Mouse (Mus musculus) lung, adult 10 weeks (tissue): ENCODE measurements around the gene Rffl. TPM values are rescaled to one million over a fixed set of nuclear protein-coding genes. Genes with fewer than 3 reads are reported as not detected.

Source experiments
- polyA plus RNA-seq: library from polyadenylated mRNA; stranded (reverse); fragments of 350-450 nt; fragmentation: Illumina TruSeq; extraction: RNeasy Lipid Tissue Mini Kit (QIAGEN cat#74804); gene quantifications from one replicate; pipeline ENCODE4 v1.2.3, GENCODE M21; 2014; ENCODE audit warnings: low read depth, low replicate concordance; ENCODE audit not compliant: insufficient read depth

Rffl gene
- 5.7 TPM for polyA plus RNA-seq

DNA sequence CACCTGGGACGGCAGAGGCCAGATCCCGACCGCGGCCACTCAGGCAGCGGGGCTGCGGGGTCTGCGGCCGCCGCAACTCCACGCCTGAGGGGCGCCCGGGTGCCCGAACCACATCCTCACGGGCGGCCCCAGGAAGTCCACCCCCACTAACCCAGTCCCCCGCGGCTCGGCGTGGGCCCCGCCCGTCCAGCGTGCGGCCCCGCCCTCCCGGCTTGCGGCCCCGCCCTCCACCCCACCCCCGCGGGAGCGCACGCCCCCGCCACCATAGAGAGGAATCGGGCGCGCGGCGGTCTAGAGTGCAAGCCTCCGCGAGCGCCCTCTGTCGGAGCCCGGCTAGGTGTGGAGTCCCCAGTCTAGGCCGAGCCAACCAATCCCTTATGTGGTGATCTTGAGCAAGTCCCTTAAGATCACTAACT, at the start of gene Rffl:
Gene Rffl (minus strand): TSS at position 180 of the 416 bp plus-strand sequence.

GRCm38 (mm10) chr11:82910250-82910649, 39.2 kb upstream of the Rffl start, which contains the start of gene Unc45b:
Unc45b (plus strand) TSS chr11:82910550.

DNA sequence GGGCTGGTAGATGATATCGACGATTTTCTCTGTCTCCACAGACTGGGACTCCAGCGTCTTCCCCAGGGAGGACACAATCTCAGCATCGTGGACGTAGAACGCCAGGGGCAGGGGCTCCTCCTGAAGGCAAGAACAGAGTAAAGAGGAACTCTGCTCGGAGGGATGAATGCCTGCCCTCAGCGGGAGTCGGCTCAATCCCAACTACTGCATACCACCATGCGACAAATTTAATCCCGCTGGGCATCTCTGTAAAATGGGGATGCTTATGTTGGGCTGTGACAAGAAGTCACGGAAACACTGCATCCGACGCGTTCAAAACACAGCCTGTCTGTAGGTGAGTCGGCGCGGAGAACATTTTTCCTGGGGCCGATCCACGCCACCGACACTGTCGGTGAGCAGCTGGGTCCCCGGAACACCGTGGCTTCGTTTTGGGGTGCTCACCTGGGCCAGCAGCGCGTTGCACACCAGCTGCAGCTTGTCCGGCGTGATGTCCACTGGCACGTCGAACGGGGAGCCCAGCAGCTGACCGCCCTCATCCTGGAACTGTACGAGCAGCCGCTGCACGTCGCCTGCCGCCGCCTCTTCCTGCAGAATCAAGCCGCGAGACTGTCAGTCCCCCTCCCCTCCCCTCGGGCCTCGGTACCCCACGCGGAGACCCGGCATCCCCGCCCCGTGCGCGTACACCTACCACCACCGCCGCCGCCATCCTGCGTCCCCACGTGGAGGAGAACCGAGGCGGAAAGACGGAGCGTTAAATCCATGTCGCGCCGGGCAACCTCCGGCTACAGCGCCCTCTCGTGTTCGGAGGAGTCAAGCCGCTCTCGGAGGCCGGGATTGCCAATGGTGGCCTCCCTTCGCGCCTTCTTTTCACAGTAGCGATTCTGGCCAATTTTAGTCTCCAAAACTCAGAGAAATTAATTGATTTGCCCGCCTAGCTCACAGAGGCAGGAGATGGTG, 36.9 kb upstream of the Rffl start, which contains the start of gene Nle1:
Gene Nle1 (minus strand): TSS at position 761 of the 957 bp plus-strand sequence.

DNA sequence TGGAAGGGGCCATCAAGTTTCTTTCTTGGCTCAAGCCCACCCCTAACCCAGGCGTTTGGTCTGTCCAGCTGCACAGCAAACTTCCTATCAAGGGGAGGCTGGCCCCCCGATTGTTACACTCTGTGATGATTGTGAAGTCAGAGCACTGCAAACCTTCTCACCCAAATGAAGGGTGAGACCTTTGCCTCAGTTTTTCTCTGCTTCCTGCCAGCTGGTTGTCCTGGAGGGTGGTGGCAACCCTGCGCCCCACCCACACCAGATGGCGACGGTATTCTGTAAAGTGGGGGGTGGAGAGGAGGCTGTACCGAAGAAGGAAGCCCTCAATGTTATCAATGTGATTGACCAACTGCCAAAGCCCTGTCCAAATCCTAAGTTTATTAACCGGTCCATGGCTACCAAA, 20.9 kb upstream of the Rffl start, which contains the start of gene Fndc8:
Gene Fndc8 (plus strand): TSS at position 189 of the 400 bp plus-strand sequence.

DNA sequence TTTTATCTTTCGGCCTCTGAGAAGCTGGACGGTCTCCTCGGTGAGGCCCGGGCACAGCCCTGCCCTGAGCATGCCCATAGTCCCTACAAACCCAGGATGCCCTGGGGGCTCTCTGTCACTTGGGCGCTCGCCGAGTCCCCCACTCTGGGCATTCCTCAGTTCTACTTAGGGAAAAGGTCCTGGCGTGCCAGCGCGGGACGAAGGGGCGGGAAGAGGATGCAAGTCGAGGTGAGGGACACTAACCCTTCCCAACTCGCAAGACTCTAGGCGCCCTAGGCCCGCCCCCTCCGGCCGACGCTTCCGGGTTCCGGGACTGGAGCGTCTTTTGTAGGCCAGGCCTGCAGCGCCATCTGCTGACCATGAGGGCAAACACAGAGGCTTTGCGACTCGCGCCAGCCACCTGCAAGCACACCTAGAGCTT, 19.3 kb upstream of the Rffl start, which contains the start of gene Rad51d:
Gene Rad51d (minus strand): TSS at position 273 of the 421 bp plus-strand sequence.

GRCm38 (mm10) chr11:82780983-82781903, 89.8 kb downstream of the Rffl start, which contains the start of gene Lig3:
Lig3 (plus strand) TSS chr11:82781108.

DNA sequence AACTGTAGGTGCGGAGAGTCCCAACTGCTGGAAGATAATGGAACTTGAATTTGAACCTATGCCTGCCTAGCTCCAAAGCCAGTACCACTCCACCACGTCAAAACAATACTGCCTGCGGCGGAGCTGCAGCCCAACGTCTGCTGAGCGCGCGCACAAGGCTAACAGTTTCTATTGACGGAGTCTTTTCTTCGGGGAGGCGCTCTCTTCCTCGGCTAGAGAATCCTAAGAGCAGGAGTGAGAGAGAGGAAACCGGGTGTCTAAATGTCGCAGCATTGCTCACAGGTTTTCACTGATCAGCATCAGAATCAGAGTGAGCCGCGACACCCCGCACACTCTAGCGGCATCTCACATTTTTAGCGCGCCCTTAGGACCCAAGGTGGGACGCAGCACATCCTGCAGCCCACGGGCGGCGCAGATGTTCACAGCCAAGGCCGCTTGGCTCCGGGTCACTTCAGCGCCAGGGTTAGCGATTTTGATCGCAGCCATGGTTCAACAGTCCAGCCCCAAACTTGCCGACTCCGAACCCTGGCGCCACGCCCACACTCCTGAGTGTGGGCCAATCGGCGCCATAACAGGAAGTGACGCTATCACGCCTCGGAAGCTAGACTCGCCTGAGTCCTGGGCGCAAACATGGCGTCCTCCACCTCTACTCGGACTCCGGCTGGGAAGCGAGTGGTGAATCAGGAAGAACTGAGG, 107.1 kb downstream of the Rffl start, which contains the start of the genes Cct6b and Zfp830:
Gene Cct6b (minus strand): TSS at position 580 of the 696 bp plus-strand sequence.
Gene Zfp830 (plus strand): TSS at position 604 of the 696 bp plus-strand sequence.

Other genes with a start within 250 kb of the Rffl start
- gene Cct6b, start 106.9 kb downstream of the Rffl start, polyA plus RNA-seq: 0.21 TPM
- 11.5 TPM for gene Zfp830, start 106.9 kb downstream of the Rffl start, polyA plus RNA-seq
- 5.1 TPM for gene Lig3, start 90.1 kb downstream of the Rffl start, polyA plus RNA-seq
- gene Rad51d, start 19.4 kb upstream of the Rffl start, polyA plus RNA-seq: 6.8 TPM
- not detected for gene Fndc8, start 20.9 kb upstream of the Rffl start, polyA plus RNA-seq
- 8.2 TPM for gene Nle1, start 37.2 kb upstream of the Rffl start, polyA plus RNA-seq
- 23.0 TPM for gene Unc45b, start 39.3 kb upstream of the Rffl start, polyA plus RNA-seq
- 24.0 TPM for gene Slfn5, start 80.1 kb upstream of the Rffl start, polyA plus RNA-seq
- gene Slfn9, start 120.6 kb upstream of the Rffl start, polyA plus RNA-seq: 0.55 TPM
- gene Slfn8, start 149.6 kb upstream of the Rffl start, polyA plus RNA-seq: 2.4 TPM
- 54.1 TPM for gene Slfn2, start 193.9 kb upstream of the Rffl start, polyA plus RNA-seq
- 7.4 TPM for gene Slfn1, start 245.6 kb upstream of the Rffl start, polyA plus RNA-seq